Mouse (Mus musculus) cerebellum, postnatal 14 days (tissue): ENCODE measurements around the gene Frem1.

Experiments used
- DNase-seq, 2 experiments: peaks; one replicate each; pipeline ENCODE4 v3.0.0; 2021; ENCODE audit warnings: mixed read lengths in 2 of 2

The Frem1 gene

DNA sequence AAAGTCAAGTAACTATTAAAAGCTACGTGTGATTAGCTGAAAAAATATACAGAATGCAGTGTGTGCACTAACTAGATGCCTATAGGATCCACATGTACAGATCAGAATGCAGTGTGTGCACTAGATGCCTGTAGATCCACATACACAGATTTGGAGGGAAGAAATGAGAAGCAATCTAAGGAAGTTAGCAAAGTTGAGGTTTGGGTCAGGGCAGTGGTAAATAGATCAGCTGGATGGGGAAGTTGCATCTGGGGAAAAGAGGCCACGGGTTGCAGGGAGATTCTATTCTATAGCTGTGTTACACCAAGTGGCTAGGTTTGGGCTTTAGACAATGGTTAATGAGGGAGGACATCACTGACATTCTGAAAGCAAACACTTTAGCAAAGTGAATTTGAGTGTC lies 133.5 kb downstream of the Frem1 start:
- no peak for DNase-seq

DNA sequence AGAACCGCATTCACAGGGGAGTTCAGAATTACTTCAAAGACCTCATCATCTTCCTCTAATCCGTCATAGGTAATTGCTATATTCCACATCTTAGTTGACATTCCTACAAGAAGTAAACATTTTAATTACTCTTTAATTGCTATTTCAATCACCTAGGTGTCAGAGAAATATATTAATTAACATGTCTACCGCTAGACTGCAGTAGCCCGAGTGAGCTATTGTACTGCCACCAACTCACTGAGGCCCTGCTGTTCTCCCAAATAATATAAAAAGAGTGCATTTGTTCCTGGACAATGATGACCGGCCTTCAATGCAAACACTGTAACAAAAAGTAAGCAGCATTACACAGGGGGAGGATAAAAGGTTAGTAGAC lies 135.5 kb downstream of the Frem1 start:
- DNase-seq = no peak

DNA sequence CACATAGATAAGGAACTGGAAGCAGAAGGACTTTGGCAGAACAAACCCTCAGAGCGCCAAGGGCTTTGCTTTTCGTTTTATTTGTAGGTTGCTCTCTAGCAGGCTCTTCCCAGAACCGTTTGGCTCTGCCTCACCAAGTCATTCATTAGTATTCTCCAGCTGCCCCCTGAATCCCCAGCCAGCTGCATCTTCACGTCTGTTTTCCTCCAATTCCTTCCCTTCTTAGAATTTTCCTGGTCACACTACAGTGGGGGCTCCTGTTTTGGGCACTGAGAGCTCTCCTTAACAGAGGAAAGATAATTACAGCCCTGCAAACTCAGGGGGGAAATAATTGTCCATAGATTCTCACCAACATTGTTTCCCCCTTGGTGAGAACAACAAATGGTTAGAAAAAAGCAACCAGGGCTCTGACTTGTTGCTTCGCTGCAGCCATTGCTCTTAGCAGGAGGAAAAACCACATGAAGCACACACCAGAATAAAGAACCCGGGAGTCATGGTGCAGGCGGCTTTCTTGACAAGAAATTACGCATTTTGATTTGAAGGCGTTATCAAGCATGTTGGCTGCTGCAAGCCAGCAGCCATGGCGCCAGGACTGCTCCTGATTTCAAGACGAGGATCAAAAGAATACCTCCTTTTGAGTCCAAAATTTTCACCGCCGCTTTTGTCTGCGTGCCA lies 136.0 kb downstream of the Frem1 start:
- peak; percentile 55 to 68 for DNase-seq

DNA sequence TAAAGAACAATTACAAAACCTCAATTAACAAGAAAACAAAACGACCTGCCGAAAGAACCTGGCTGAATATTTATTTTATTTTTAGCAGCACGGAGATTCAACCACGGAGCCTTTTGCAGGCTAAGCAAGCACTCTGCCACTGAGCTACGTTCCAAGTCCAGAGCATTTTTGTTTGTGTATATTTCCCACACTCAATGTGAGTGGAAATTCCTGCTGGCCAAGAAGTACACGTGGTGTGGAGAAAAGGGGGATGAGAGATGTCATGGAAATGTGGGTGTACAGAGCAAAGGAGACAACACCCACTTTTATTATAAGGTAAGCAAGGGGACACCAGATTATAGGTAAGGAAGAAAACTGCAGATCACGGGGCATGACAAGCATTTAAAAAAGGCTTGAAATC lies 136.6 kb downstream of the Frem1 start:
- DNase-seq = no peak

DNA sequence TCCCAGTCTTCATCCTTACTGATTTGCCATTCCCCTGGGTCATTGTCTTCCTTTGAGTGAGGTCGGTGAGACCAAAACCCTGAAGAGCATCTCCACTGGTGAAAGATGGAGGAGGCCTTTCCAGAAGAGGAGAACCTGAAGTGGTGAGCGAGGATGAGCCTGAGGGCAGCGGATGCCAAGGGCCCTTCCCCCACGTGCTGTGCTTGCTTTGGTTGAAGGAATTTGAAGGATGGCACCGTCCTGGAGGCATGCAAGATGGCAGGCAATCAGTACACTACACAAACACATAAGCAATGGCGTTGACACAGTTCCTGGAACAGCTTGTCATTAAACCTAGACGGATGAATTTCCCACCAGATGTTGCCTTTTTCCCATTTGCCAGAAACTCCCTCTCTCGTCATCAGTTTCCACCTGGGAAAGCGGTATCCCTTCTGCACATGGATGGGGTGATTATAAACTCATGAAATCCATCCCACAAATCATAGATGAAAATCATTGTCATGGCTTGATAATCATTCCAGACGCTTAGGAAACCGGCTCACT lies 137.5 kb downstream of the Frem1 start:
- peak in 1 of 2 experiments; percentile 42 for DNase-seq

DNA sequence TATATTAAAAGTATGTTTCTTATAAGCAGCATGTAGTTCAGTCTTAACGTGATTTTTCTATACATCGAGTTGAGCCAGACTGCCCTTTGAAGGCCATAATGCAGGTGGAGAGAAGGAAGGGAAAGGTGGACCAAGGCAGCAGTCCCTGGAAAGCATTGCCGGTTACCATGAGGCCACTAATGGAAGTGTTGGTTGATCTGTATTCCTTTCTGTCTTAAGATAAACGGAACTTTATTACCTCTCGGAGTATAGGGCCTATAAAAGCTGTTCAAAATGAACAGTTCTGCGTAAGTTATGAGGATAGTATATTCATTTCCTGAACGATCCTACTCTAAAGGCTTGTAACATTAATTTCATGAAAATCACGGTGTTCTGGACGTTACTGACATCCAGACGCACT lies 156.9 kb downstream of the Frem1 start:
- no peak for DNase-seq

DNA sequence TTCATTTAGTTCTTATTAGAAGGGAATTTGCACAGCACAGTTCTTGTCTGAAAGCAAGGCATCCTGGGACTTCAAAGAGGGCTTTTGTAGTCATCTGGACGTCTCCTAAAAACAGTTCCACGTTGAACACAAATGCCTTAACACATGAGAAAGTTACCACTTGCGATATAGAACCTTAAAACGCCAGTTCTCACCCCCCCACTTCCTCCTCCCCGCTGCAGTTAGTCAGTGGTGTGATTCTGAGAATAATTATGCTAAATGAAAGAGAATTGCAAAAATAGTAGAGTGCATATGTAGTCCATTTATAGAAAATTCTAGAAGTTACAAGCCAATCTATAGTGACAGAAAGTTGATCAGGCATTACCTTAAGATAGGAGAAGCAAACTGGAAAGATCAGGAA lies 159.9 kb downstream of the Frem1 start:
- no peak for DNase-seq

DNA sequence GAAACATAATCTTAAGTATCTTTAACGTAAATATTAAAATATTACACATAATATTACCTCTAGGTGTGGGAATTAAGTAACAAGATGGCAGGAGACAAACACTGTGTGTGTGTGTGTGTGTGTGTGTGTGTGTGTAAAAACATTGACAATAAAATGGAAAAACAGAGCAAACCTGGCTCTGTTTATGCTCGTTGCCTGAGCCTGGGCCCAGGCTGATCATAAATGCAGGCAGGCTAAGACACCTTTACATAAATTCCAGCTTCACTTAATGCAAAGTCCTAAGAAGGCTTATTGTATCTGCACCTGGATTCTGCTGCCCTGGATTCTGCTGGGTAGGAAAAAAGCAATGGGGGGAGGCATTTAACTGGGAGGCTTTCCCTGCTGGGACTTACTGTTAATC lies 160.6 kb downstream of the Frem1 start:
- DNase-seq = no peak

DNA sequence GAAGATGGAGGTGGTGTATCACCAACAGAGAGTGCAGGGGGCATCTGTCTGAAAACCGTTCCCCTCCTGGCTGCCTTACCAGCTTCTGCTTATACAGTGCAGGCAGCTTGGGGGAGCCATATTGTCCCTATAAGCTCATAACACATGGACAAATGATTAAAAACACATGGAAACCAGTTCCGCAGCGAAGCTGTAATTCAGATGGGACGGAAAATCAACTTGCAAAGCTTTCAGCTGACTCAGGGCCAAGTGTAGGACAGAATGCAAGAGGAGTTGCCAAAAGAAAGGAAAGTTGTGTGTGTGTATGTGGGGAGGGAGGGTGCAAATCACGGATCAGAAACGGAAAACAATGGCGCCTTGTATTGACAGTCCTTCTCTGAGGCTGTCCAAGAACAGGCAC lies 161.1 kb downstream of the Frem1 start:
- DNase-seq = peak; percentile 6

DNA sequence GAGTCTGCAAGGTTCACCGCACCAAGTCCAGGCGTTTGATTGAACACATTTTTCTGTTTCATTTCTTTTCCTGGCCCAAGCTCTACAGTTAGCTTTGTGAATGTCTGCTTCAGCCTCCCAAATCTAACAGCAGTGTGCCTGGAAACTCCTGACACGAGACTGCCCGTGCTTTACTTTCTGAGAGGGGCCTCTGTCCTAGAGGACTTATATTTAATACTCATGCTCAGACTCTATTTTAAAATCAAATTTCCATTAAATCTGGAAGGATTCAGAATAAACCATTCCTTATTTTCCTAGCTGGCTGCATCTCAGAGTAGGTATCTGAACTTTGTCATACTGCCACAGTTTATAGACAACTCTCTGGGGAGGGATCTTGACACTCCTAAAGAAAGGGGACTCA lies 161.6 kb downstream of the Frem1 start:
- DNase-seq = no peak

DNA sequence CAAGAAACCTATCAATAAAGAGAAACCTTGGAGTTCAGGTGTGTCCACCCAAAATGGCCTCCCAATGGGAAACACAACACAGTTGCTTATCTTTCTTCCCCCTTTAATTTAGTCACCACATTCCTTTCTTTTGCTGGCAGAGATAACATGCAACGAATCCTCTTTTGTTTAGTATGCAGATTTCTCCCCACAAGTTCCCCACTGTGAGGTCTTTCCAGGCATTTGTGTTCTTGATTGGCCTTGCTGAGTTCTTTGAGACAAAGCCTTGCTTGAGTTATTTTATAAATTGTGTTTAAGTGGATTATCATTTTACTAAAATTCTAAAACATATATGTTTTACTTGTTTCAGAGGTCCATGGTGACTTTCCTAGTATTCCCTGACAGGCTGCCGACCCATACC lies 166.0 kb downstream of the Frem1 start:
- DNase-seq = no peak

DNA sequence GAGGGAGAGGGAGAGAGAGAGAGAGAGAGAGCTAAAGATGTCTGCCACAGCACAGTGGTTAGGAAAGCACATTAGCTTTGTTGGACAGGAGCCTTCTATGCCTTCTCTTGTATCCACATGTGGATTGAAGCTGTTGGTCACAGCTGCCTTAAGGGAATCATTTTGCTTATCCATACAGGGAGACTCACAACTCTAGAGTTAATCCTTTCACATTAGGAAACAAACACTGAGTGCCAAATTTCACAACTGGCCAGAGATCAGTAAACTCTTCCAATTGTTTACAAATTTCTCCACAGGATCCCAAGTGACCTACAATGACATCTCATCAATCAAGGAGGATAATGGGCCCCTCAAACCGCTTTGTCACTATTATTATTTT lies 166.6 kb downstream of the Frem1 start:
- DNase-seq = no peak

DNA sequence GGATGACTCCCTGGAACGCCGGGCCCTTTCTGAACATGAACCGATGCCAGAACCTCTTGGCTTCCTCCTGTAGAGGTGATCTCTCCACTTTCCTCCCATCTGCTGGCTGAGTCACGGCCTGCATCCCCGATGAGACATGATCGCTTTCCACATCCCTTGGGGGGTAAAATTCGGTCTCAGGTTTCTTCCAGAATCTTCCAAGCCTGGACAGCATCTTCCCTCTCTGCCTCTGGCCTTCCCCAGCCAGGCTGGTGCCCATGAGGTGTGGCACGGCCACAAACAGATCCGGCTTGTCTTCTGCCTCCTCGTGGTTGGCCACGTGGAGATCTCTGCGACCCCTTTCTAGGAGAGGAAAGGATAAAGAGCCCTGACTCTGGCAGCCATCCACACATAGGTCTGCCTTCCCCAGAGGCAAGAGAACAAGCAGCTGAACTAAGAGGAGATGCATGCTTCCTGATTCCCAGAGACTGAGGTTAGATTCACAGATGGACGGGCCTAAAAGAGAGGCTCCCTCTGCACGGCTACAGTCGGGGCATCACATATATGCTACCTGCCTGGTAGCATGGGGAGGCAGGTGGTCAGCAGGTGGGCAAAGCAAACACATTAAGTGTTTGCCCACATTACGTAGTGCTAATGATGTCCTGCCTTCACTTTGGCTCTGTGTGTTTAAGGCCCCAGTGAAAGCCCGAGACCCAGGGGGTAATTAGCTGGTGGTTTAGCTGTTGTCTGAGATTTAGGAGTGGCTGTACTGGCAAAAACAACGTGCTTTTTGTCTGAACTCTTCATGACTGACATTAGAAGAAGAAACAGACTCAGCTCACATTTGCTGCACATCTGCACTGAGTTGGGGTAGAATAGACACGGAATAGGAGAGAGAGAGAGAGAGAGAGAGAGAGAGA lies 167.3 kb downstream of the Frem1 start, which contains the start of gene Cer1:
TSS of gene Cer1 (minus strand) at position 513 of the 899 bp plus-strand sequence.
- peak; percentile 39 to 54 for DNase-seq

DNA sequence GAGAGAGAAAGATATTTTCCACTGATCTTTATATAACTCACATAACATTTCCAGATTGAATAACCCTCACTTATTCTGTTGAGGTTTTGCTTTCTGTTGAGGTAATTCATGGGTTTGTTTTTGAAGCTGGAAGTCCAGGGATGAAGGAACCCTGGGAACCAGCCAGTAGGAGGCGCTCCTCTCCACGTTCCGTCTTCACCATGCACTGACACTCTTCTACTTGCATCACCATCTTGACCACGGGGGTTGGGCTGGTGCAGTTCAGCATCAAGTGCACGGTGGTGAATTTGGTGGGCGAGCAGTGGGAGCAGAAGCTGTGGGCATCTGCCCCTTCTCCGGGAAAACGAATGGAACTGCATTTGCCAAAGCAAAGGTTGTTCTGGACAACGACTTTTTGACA lies 169.6 kb downstream of the Frem1 start:
- peak in 1 of 2 experiments; percentile 37 for DNase-seq

DNA sequence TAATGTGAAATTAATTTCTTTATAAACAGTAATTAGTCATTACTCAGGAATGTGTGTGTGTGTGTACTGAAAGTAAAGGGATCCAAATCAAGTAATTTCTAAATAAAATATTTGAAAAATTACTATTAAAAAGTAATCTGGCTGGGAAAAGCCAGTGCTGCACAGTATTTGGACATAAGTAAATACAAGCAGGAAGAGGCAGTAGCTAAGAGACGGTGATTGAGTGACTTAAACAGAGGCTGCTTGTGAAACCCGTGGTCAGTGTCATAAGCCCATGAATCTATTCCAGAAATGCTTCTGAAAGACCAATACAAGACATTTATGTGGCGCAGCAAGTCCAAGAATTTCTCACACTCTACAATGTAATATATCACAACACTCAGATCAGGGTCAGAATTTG lies 170.8 kb downstream of the Frem1 start:
- no peak for DNase-seq

DNA sequence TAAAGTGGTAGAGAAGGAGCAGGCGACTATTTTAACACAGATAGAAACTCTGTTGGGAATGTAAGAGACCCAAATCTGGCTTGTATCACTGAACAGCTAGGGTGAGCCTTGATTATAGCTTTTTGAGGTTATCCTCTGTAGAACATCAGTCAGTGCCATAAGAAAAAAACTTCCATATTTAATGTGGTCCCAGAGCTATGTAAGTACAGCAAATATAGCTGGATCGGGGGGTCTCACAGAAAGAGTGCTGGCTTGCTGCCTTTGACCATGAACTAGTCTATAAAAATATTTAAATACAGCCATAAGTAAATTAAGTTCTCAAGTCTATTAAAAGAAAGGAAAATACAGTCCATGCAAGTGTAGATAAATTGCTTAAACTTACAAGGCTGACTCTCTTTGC lies 171.9 kb downstream of the Frem1 start:
- no peak for DNase-seq

DNA sequence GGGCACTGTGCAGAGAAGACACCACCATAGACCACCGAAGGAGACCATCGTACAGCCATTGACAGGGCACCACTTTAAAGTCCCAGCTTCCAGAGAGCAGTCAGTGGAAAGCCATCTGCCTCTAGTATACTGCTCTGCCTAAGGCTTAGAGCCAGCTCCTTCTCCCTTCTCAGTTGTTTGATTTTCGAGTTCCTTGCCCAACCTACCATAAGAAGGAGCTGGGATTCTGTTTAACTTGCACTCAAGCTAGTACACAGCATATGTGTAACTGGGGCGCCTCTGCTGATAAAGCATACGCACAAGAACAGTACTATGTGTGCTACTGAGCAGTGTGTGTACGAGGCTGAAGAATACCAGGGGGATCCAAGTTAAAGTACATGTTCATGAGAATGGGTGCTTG lies 173.0 kb downstream of the Frem1 start:
- DNase-seq = no peak

DNA sequence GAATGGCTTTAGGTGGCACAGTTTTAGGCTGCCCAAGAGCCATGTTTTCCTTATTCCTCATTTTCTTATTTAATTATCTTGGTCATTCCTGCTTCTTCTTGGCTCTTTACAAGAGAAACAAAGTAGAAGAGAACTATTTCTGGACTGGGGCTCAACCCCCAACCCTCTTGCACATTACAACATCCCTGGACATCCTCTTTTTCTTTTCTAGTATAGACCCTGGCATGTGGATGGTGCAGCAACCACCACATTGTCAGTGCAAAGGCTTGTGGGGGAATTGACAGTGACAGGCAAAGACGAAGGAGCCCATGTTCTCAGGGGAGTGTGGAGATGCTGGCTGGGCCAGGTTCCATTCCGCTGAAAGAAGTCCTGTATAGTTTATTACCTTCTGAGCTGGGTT lies 175.5 kb downstream of the Frem1 start:
- DNase-seq = no peak

DNA sequence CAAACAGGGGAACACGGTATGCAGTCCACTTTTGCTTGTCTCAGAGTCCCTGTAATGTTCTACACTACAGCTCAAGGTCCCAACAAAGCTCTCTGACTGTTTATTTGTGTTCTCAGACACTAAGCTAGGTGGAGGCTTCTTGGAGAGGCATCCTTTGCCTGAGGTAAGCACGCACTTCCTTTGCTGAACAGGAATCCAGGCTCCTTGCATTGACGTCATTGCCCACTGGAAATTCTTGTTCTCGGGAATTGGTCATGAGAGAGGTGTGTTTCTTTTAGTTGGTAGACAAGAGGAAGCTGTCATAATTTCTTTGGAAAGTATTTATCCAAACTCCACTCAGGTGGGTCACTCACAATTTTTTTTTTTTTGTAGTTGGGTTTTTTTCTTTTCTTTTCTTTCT lies 176.6 kb downstream of the Frem1 start:
- DNase-seq = no peak

DNA sequence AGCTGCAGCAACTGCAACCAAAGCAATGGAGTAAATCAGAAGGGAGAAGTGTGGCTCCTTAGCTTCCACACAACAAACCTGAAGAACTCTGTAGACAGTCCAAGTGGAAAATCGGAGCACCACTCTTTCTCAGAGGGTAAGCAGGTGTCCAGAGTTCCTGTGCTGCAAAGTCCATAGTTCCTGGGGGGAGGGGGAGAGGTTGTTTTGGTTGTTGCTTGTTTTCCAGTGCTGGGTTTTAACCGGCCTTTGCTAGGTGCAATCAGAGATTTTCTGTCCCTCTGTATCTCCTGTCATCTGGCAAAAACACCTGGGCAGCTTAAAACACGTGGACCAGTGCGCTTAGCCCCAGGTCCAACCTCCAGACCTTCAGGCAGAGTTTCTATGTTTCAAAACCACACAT lies 177.3 kb downstream of the Frem1 start:
- no peak for DNase-seq

DNA sequence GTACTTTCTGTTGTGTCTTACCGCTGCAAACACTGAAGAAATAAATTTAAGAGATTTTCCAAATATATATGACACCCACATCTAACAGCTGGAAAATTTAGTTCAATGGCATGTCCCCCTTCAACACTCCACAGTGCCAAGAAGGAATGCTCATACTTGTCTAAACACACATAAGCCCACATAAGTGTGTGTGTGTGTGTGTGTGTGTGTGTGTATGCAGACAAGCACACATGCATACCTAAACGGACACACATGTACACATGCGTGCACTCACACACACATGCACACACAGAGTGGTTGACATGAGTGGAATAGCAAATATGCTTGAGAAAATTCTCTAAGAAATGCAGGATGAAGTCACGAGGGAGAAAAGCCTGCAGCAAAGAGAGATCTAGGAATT lies 179.6 kb downstream of the Frem1 start:
- DNase-seq = no peak

DNA sequence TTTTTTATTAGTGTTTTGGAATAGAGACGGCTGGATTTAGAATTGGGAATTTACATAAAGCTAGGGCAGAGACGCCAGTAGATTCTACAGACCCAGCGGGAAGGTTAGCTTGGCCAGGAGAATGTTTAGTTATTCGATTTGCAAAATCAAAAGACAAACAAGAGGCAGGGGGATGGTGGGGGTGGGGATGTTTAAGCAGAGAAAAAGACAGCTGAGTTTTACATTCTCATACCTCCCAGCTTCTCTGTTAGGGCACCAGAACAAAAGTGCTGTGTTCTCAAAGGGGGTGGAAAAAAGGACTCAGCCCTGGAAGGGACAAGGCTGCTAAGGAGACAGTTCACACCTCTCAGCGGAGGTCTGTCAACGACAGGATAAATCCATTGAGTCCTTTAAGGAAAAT lies 180.0 kb downstream of the Frem1 start:
- DNase-seq = no peak

DNA sequence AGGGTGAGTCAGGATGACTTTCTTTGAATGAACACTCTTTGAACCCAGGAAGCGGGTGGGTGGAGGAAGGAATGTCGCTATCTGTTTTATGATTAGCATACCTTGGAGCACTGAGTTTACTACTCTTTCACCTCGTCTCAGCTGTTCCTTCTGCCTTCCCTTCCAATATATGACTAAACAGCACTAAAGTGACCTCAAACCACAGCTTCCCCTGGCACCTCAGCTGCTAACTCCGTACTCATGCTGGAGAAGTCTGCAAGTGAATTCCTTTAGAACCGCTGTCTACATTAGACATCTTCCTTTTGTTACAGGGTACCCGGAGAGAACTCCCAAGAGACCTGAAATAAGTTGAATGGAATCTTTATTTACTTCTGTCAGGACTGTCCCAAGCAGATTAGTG lies 181.2 kb downstream of the Frem1 start:
- no peak for DNase-seq
